Mouse (Mus musculus): ENCODE results near the gene Slc9b1.

Slc9b1 gene

GRCm38 (mm10) chr3:135438531-135438912, 90.7 kb downstream of the Slc9b1 start:
- DNase-seq (ENCODE audit: low read depth) = peak; percentile 43

GRCm38 (mm10) chr3:135438913-135439531, 91.2 kb downstream of the Slc9b1 start:
- peak; percentile 47 for DNase-seq (ENCODE audit: low read depth)

GRCm38 (mm10) chr3:135439651-135440050, 91.8 kb downstream of the Slc9b1 start:
- DNase-seq (ENCODE audit: low read depth) = no peak

- peak; percentile 69 for DNase-seq (ENCODE audit: low read depth)
Measured at GRCm38 (mm10) chr3:135440221-135440620, 92.4 kb downstream of the Slc9b1 start.

GRCm38 (mm10) chr3:135440621-135441020, 92.8 kb downstream of the Slc9b1 start:
- no peak for DNase-seq (ENCODE audit: low read depth)

GRCm38 (mm10) chr3:135444930-135445329, 97.1 kb downstream of the Slc9b1 start:
- no peak for DNase-seq (ENCODE audit: low read depth)
